Mouse (Mus musculus) neural tube, embryonic 15.5 days (tissue): Measurements from ENCODE around the gene Lyrm7. TPM values are rescaled to one million over a fixed set of nuclear protein-coding genes. Genes with fewer than 3 reads are reported as not detected.

ENCODE experiments used
- polyA plus RNA-seq: library from polyadenylated mRNA; unstranded; fragments of >200 nt; fragmentation: Nextera tagmentation; extraction: Ambion mirVana; gene quantifications from 2 replicates; pipeline ENCODE4 v1.2.1, GENCODE M21; 2015

Lyrm7 gene
- polyA plus RNA-seq, 1 experiment from 2014 or later: 11.8 TPM

Other genes starting within 250 kb of the Lyrm7 start
- 120 and 130 TPM in 2 replicates for gene Cdc42se2, start 73.2 kb downstream of the Lyrm7 start, polyA plus RNA-seq
- 794 and 878 TPM in 2 replicates for gene Hint1, start 5.5 kb upstream of the Lyrm7 start, polyA plus RNA-seq
- gene Gpx3, start 41.5 kb upstream of the Lyrm7 start, polyA plus RNA-seq: 69.2 and 82.4 TPM in 2 replicates
- 20.0 and 23.2 TPM in 2 replicates for gene Tnip1, start 102.0 kb upstream of the Lyrm7 start, polyA plus RNA-seq
- gene Anxa6, start 172.5 kb upstream of the Lyrm7 start, polyA plus RNA-seq: 98.4 and 142 TPM in 2 replicates
- 0.56 and 2.7 TPM in 2 replicates for gene Ccdc69, start 217.2 kb upstream of the Lyrm7 start, polyA plus RNA-seq
- 33.1 and 37.1 TPM in 2 replicates for gene Gm2a, start 237.2 kb upstream of the Lyrm7 start, polyA plus RNA-seq